Mouse (Mus musculus) small intestine, adult 2 months (tissue): ENCODE measurements around the gene Hlf.

Source experiments
- CTCF ChIP-seq: fragments of 200-500 bp; IDR thresholded peaks from 2 replicates; pipeline ENCODE4 v1.5.1; 2012; ENCODE audit warnings: low read depth, mild to moderate bottlenecking, control low read depth, inconsistent platforms, low read length, moderate library complexity, mixed read lengths; ENCODE audit not compliant: insufficient replicate concordance, insufficient read length; ENCODE audit errors: extremely low read depth
- POLR2A ChIP-seq: fragments of 200-500 bp; IDR thresholded peaks from 2 replicates; pipeline ENCODE4 v1.6.1; 2012; ENCODE audit warnings: low read depth, mild to moderate bottlenecking, control low read depth, inconsistent platforms, low read length, moderate library complexity

- TF ChIP-seq CTCF: no peak
- no peak for TF ChIP-seq POLR2A
Measured at GRCm38 (mm10) chr11:90349486-90350152, 41.1 kb downstream of the Hlf start.
